Mouse (Mus musculus) hindbrain, embryonic 14.5 days (tissue): ENCODE measurements around the gene Aplp1. TPM values are rescaled to one million over a fixed set of nuclear protein-coding genes. Genes with fewer than 3 reads are reported as not detected.
"Not testable (repeated sequence)": the region's sequence is repeated elsewhere in the genome, so short reads cannot be mapped to it uniquely, and the experiment has no call there.

Source experiments
- ATAC-seq: fragments of 200-750 bp; cut with Nextera tagmentation; 2 replicates; pipeline ENCODE4 v1.8.0; 2017; ENCODE audit warnings: moderate number of reproducible peaks, mild to moderate bottlenecking, moderate TSS enrichment, moderate library complexity; ENCODE audit not compliant: low FRiP score
- DNase-seq: peaks from one replicate; pipeline ENCODE4 v3.0.0-alpha.2; 2015; ENCODE audit warnings: low spot score
- H3K27ac ChIP-seq: fragments of 300-500 bp; sonication (generic); 2 replicates; pipeline ENCODE4 v1.5.1; 2014; ENCODE audit warnings: mild to moderate bottlenecking, moderate library complexity
- H3K27me3 ChIP-seq: fragments of 300-500 bp; sonication (generic); 2 replicates; pipeline ENCODE4 v1.6.1; 2014; ENCODE audit warnings: mild to moderate bottlenecking, low read length, mixed read lengths; ENCODE audit not compliant: control insufficient read depth, insufficient read depth
- H3K36me3 ChIP-seq: fragments of 300-500 bp; sonication (generic); replicated peaks from 2 replicates; pipeline ENCODE4 v1.6.1; 2014; ENCODE audit not compliant: control insufficient read depth, insufficient read depth
- H3K4me1 ChIP-seq: fragments of 300-500 bp; sonication (generic); replicated peaks from 2 replicates; pipeline ENCODE4 v1.6.1; 2014; ENCODE audit warnings: antibody characterized with exemption, low read length, mixed read lengths; ENCODE audit not compliant: control insufficient read depth, insufficient read depth
- H3K4me2 ChIP-seq: fragments of 300-500 bp; sonication (generic); replicated peaks from 2 replicates; pipeline ENCODE4 v1.6.1; 2014; ENCODE audit warnings: mild to moderate bottlenecking, moderate library complexity
- H3K4me3 ChIP-seq: fragments of 300-500 bp; sonication (generic); replicated peaks from 2 replicates; pipeline ENCODE4 v1.5.1; 2014; ENCODE audit warnings: mild to moderate bottlenecking, low read length
- H3K9ac ChIP-seq: fragments of 300-500 bp; sonication (generic); 2 replicates; pipeline ENCODE4 v1.6.1; 2014
- H3K9me3 ChIP-seq: fragments of 300-500 bp; sonication (generic); 2 replicates; pipeline ENCODE4 v1.6.1; 2016; ENCODE audit warnings: low read length; ENCODE audit not compliant: control insufficient read depth
- WGBS: fragments of 180-500 bp; shearing (Covaris S2); extraction: QIAGEN DNeasy Blood & Tissue Kit; methylation state at CpG from one replicate; pipeline ENCODE4 v1.1.7; 2014; 5-methylcytosine and 5-hydroxymethylcytosine counted together
- polyA plus RNA-seq: library from polyadenylated mRNA; unstranded; fragments of >200 nt; fragmentation: Nextera tagmentation; extraction: Ambion mirVana; gene quantifications from 2 replicates; pipeline ENCODE4 v1.2.1, GENCODE M21; 2014

Gene Aplp1
- polyA plus RNA-seq = 690 and 752 TPM in 2 replicates

DNA sequence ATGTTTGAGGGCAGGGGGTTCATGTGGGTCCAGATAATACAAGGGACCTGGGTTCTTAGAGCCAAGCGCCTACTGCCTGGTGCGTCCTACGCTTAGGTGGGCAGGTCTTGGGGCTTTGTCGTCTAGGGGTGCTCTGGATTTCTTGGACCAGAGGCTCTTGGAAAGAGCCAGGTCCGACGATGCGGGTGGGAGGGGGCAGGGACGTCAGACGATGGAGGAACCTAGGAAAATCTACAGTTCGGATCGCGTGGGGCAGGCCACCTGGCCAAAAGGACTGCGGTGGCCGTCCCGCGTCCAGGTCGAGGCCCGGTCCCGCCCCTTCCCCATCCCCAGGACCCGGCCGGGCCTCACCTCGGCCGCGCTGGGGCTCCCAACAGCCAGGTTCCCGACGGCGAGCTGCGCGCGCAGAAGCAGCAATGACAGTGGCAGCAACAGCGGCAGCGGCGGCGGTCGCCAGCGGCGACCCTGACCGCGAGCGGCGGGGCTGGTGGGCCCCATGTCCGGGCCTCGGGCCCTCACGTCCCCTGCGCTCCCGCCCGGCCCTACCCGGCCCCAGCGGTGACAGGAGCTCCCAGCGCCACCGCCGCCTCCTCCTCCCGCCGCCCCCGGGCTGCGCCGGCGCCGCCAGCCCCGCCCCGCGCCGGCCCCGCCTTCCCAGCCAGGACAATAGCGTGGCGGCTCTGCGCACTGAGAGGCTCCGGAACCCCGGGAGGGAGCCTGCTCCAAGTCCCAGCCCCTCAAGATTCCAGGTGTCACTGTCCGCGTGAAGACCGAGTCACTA lies at the start of gene Aplp1:
Gene Aplp1, minus strand, starts transcription at position 565 of the 781 bp plus-strand sequence.
- WGBS = under 1% methylated on average over 53 of the region's 72 CpGs
- H3K4me1 ChIP-seq = peaks cover 25% of the 10 kb centered on the region; the same call in 1 of the 2 replicates
- H3K9me3 ChIP-seq = no peaks in the 10 kb centered on the region
- peak within 1 kb of the TSS; percentile 98 for H3K9ac ChIP-seq
- H3K27me3 ChIP-seq = no peaks in the 10 kb centered on the region
- ATAC-seq (peak; percentile 84), DNase-seq (peak; percentile 82)
- peak within 1 kb of the TSS; percentile 99 for H3K27ac ChIP-seq
- H3K36me3 ChIP-seq = peaks cover 32% of the 10 kb centered on the region
- peak within 1 kb of the TSS; percentile 82 for H3K4me2 ChIP-seq
- peak within 1 kb of the TSS; percentile 92 for H3K4me3 ChIP-seq

DNA sequence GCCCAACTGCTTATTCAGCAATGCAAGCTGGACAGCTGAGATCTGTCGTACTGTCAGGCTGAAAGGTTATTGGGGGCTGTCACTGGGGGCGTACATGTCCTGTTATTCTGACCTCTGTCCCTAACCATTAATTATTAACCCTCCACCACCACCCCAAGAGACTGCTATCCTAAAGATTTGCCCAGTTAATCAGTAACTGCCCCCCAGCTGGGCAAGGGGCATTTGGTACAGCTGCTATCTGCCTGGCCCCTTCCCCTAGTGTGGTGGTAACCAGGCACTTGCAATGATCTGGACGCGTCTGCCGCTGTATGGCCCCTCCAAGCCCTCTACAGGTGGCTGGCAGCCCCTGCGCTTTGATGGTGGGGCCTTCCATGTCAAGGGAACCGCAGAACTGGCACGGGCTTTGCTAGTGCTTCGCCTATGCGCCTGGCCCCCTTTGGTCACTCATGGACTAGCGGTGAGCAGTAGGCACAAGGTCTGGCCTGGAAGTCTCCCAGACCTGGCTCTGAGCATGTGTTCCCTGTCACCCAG lies 48.1 kb upstream of the Aplp1 start, which contains the start of gene Prodh2:
Gene Prodh2, plus strand, starts transcription at position 222 of the 531 bp plus-strand sequence.
- H3K9me3 ChIP-seq = no peaks in the 10 kb centered on the region
- H3K4me3 ChIP-seq = no peak within 1 kb of the TSS
- H3K4me2 ChIP-seq = no peak within 1 kb of the TSS
- no peak for ATAC-seq
- no peaks in the 10 kb centered on the region for H3K36me3 ChIP-seq
- 47% methylated on average over 11 of the region's 11 CpGs for WGBS
- no peak within 1 kb of the TSS for H3K27ac ChIP-seq
- no peak for DNase-seq
- no peak within 1 kb of the TSS for H3K9ac ChIP-seq
- peaks cover 4% of the 10 kb centered on the region; the same call in 1 of the 2 replicates for H3K27me3 ChIP-seq
- H3K4me1 ChIP-seq = no peaks in the 10 kb centered on the region

DNA sequence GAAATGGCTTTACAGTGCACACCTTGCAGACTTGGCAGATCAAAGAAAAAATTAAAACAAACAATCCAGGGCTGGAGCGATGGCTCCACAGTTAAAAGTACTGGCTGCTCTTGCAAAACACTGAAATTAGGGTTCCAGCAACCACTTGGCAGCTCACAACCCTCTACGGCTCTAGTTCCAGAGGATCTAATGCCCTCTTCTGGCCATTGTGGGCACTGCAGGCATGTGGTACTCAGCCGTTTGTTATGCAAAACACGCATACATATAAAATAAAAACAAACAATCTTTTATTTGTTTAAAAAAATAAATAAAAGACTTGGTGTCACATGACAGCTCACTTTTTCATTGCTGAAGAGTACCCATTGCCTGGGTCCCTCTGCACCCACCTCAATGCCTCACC lies 47.4 kb upstream of the Aplp1 start:
- no peaks in the 10 kb centered on the region for H3K9me3 ChIP-seq
- H3K4me2 ChIP-seq = no peak overlapping the region
- H3K4me1 ChIP-seq = no peaks in the 10 kb centered on the region
- H3K27me3 ChIP-seq = peaks cover 4% of the 10 kb centered on the region; the same call in 1 of the 2 replicates
- no peaks in the 10 kb centered on the region for H3K36me3 ChIP-seq
- 20% methylated on average over 4 of the region's 4 CpGs for WGBS
- DNase-seq (peak; percentile 82), ATAC-seq (no peak)
- H3K9ac ChIP-seq = no peak overlapping the region
- no peak overlapping the region for H3K4me3 ChIP-seq
- no peak overlapping the region for H3K27ac ChIP-seq

DNA sequence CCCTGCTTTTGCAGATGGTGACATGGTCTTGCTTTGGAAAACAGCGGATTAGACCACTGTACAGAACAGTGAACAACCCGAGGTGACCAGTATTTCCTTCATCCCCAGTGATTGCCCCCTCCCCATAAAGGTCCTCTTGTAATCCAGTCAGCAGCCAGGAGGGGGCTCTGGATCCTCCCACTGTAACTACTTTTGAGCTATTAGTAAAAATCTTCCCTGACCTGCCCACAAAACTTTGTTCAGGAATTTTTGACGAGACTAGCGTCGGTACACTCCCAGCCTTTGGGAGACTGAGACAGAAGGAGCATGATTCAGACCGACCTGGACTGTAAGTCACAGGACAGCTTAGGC lies 45.6 kb upstream of the Aplp1 start:
- Histone ChIP-seq H3K9ac (no peak overlapping the region), H3K4me1 (no peaks in the 10 kb centered on the region), H3K27me3 (peaks cover 4% of the 10 kb centered on the region; the same call in 1 of the 2 replicates), H3K4me2 (no peak overlapping the region), H3K9me3 (no peaks in the 10 kb centered on the region), H3K36me3 (no peaks in the 10 kb centered on the region), H3K4me3 (no peak overlapping the region), H3K27ac (no peak overlapping the region)
- no peak; the same call in 1 of the 2 replicates for ATAC-seq
- 25% methylated on average over 6 of the region's 6 CpGs for WGBS
- DNase-seq = no peak

DNA sequence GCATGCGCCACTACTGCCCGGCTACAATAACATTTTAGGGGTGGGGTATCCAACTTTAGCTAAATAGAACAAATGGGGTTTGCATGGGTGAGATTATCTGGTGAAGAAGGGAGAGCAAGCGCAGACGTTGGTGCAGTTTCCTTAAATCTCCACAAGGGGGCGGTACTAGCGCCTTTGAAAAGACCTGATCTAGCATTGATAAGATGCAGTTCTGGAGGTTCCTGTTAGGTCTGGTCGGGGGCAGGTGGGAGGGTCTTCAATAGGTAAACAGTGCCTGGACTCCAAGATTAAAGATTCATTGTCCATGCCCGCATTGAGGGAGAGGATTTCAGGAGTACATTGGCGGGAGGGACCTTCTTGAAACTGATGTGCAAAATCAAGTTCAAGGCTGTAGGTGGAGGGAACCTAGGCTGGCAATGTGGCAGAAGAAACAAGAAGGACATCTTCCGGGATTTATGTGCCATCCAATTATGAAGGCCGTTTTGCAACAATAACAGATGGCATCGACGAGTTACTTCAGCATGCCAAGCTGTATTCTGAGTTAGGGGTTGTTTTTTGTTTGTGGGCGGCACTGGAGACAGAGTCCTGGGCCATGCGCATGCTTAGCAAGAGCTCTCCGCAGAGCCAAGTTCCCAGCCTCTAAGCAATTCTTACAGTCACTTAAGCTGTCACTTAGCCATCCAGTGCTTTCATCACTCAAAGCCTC lies 45.1 kb upstream of the Aplp1 start:
- 34% methylated on average over 16 of the region's 16 CpGs for WGBS

DNA sequence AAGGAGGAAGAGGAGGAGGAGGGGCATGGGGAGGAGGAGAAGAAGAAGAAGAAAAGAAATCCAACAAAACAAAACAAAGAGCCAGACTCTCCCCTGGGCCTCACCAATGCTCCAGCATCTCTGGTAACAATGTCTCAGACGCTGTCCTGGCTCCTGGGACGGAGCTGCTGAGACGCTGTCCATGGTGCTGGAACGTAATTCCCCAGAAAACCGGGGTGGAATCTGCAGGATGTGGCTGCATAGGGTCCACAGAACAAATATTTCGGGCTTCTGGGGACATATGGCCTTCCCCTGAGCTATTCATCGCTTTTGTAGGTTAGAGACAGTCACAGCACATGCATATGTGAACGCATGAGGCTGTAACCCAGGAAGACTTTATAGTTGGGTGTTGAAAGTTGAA lies 38.9 kb upstream of the Aplp1 start:
- 22% methylated on average over 8 of the region's 8 CpGs for WGBS
- Histone ChIP-seq H3K27ac (no peak overlapping the region), H3K4me1 (no peaks in the 10 kb centered on the region), H3K36me3 (no peaks in the 10 kb centered on the region), H3K27me3 (no peaks in the 10 kb centered on the region), H3K9ac (no peak overlapping the region), H3K4me3 (no peak overlapping the region), H3K9me3 (no peaks in the 10 kb centered on the region), H3K4me2 (no peak overlapping the region)
- ATAC-seq = no peak
- DNase-seq = no peak

More for the DNA sequence above, 45.1 kb upstream of the Aplp1 start:
- Histone ChIP-seq H3K27me3 (peaks cover 4% of the 10 kb centered on the region; the same call in 1 of the 2 replicates), H3K4me1 (no peaks in the 10 kb centered on the region), H3K4me3 (no peak overlapping the region), H3K36me3 (no peaks in the 10 kb centered on the region), H3K4me2 (no peak overlapping the region), H3K9ac (no peak overlapping the region), H3K27ac (no peak overlapping the region), H3K9me3 (no peaks in the 10 kb centered on the region)
- DNase-seq = peak; percentile 75
- ATAC-seq = no peak

DNA sequence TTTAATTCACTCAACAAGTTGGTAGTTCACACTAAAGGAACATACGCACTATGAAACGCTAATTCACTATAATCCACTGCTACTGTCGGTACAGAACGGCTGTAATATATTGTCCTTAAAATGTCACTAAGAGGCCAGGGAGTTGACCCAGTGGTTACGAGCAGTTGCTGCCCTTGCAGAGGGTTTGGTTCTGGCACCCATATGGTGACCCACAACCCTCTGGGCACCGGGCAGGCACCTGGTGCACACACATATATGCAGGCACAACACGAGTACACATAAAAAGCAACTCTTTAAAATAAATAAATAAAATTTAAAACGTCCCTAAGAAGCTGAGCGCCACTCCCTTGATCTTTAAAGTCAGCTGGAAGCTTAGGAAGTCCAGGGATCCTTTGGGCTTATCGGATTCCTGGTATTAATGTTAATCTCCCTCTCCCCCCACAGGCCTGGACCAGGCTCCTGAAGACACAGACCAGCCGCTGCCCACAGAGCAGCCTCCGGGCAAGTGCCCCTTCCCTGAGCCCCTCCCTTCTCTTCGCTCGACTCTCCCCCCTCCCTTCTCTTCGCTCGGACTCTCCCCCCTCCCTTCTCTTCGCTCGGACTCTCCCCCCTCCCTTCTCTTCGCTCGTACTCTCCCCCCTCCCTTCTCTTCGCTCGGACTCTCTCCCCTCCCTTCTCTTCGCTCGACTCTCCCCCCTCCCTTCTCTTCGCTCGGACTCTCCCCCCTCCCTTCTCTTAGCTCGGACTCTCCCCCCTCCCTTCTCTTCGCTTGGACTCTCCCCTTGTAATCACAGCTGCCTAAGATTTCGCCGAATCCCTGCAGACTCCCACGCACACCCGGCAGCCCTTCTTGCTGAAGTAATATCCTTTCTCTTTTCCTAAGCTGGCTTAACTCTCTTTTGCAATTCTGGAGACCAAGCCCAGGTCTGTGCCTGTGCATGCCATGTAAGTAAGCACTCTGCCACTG lies 32.4 kb upstream of the Aplp1 start:
- Histone ChIP-seq H3K27ac (no peak overlapping the region; the same call in 1 of the 2 replicates), H3K36me3 (no peaks in the 10 kb centered on the region), H3K4me3 (peak overlapping the region; percentile 29), H3K9ac (peak overlapping the region; percentile 51), H3K9me3 (no peaks in the 10 kb centered on the region), H3K4me1 (no peaks in the 10 kb centered on the region), H3K4me2 (peak overlapping the region; percentile 57), H3K27me3 (no peaks in the 10 kb centered on the region)
- WGBS = 8% methylated on average over 30 of the region's 32 CpGs
- peak; percentile 58 for DNase-seq
- ATAC-seq = no peak

DNA sequence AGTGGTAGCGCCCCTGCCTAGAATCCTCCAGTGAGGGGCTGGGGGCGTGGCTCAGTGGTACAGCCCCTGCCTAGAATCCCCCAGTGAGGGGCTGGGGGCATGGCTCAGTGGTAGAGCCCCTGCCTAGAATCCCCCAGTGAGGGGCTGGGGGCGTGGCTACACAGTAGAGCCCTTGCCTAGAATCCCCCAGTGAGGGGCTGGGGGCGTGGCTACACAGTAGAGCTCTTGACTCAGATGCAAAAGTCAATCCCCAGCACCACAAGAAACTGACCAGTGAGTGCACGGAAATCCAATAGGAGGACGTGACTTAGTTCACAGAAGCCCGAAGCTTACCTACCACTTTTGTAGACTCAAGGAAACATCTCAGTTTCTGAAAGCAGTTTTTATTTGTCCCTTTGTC lies 30.8 kb upstream of the Aplp1 start:
- 89% methylated on average over 7 of the region's 7 CpGs for WGBS
- H3K36me3 ChIP-seq, ATAC-seq, H3K27me3 ChIP-seq, H3K9ac ChIP-seq, H3K4me2 ChIP-seq, DNase-seq, H3K4me3 ChIP-seq, H3K9me3 ChIP-seq, H3K4me1 ChIP-seq, H3K27ac ChIP-seq: not testable (repeated sequence)
